Mouse (Mus musculus) inflammation-experienced regulatory T-cells (primary cell): Measurements from ENCODE around the gene Eda. TPM values are rescaled to one million over a fixed set of nuclear protein-coding genes. Genes with fewer than 3 reads are reported as not detected.

ENCODE experiments used
- polyA plus RNA-seq, 2 experiments: library from polyadenylated mRNA; unstranded; fragments of 100-300 nt; shearing (Covaris generic); gene quantifications; one replicate each; pipeline ENCODE4 v1.2.1; 2017

The Eda gene
- polyA plus RNA-seq: not detected

DNA sequence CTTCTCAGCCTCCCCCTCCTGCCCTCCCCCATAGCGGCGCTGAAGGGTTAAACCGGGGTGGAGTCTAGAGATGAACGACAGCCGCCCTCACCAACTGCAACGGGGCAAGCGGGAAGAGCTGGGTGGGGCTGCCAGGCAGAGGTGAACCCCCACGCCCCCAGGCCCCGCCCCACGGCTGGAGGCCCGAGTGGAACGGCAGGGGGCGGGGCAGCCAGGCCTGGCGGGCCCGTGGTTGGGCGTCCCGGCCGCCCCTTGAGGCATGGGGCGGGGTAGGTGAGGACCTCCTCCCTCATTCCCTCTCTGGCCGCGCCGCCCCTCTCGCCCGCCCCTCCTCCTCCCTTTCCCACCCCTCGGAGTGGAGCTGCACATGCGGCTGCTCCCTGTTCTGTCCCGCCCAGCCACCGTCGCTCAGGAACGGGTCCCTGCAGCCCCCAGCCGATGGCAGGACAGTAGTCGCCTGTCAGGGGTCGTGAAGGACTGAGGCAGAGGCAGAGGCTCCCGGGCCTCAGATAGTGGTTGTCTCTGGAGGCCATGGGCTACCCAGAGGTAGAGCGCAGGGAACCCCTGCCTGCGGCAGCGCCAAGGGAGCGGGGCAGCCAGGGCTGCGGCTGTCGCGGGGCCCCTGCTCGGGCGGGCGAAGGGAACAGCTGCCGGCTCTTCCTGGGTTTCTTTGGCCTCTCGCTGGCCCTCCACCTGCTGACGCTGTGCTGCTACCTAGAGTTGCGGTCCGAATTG lies at the start of gene Eda:
TSS of gene Eda (plus strand) at position 357 of the 735 bp plus-strand sequence.

GRCm38 (mm10) chrX:100428693-100429092 lies 453.3 kb downstream of the Eda start, which contains the start of gene Otud6a:
TSS of gene Otud6a (plus strand) at chrX:100429013.

DNA sequence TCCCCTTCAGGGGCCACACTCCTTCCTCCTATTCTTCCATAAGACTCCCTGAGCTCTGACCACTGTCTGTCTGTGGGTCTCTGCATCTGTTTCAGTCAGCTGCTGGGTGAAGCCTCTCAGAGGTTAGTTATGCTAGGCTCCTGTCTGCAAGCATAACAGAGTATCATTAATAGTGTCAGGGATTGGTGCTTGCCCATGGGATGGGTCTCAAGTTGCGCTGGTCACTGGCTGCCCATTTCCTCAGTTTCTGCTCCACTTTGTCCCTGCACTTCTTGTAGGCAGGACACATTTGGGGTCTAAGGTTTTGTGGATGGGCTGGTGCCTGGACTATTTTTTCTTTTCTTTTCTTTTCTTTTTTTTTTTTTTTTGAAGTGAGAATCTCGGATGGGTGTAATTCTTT lies 467.2 kb downstream of the Eda start, which contains the start of gene Awat2:
TSS of gene Awat2 (minus strand) at position 101 of the 400 bp plus-strand sequence.

Other genes starting within 250 kb of the Eda start
- under 1 TPM in 1 of 2 experiments, not detected in 1; 0.04 TPM for gene Tmem28, start 154.6 kb upstream of the Eda start, polyA plus RNA-seq